Mouse (Mus musculus) bone marrow, adult 2 months (tissue): ENCODE measurements around the gene Spocd1.
"Not testable (repeated sequence)": the region's sequence is repeated elsewhere in the genome, so short reads cannot be mapped to it uniquely, and the experiment has no call there.

Source experiments
- CTCF ChIP-seq: fragments of 200-500 bp; IDR thresholded peaks from 2 replicates; pipeline ENCODE4 v1.5.1; 2011; ENCODE audit warnings: low read length, control low read depth; ENCODE audit not compliant: control insufficient read depth, insufficient read depth
- POLR2A ChIP-seq: fragments of 200-500 bp; IDR thresholded peaks from 2 replicates; pipeline ENCODE4 v1.6.1; 2011; ENCODE audit warnings: low read depth, mild to moderate bottlenecking, control low read depth, low read length, borderline replicate concordance; ENCODE audit not compliant: control insufficient read depth

DNA sequence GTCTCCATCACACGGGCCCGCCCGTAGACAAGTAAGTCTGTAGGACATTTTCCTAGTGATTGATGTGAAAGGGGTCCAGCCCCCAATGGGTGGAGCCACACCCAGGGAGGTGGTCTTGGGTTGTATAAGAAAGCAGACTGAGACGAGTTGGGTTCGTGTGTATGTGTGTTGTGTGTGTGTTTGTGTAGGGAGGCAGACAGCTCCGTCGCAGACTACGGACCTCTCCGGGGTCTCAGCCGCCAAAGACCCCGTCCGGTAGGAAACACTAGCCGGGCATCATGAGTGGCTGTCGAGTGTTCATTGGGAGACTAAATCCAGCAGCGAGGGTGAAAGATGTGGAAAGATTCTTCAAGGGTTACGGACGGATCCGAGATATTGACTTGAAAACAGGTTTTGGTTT lies 30.2 kb upstream of the Spocd1 start:
- TF ChIP-seq CTCF, POLR2A: not testable (repeated sequence)
